ENCODE assay signal across 7 mouse cellular contexts in genomic region chr15:28021591-28022209, GRCm38 (mm10). TPM values are rescaled to one million over a fixed set of nuclear protein-coding genes. Genes with fewer than 3 reads are reported as not detected.
DNase-seq lines count a peak whose midpoint lies in the region; ATAC-seq lines count a peak whose summit lies in the region.

No protein-coding gene starts in this region.

- no peaks in the 10 kb centered on the region for H3K27me3 ChIP-seq in neural tube, embryonic 11.5 days (ENCODE audit: control insufficient read depth, insufficient read depth, low read length)
- H3K27me3 ChIP-seq in forebrain, embryonic 16.5 days (replicated peaks; ENCODE audit: control insufficient read depth, insufficient read depth, low read length), result no peaks in the 10 kb centered on the region
- H3K27me3 ChIP-seq in kidney, embryonic 14.5 days (ENCODE audit: control insufficient read depth, insufficient read depth, low read length), result no peaks in the 10 kb centered on the region
- no peaks in the 10 kb centered on the region for H3K27me3 ChIP-seq in splenic B cell, adult 2 months (ENCODE audit: control insufficient read depth, insufficient read depth, low read length, poor library complexity, severe bottlenecking)

- no peaks in the 10 kb centered on the region for H3K9me3 ChIP-seq in neural tube, embryonic 11.5 days (ENCODE audit: control insufficient read depth, low read length)
- H3K9me3 ChIP-seq in forebrain, embryonic 16.5 days (ENCODE audit: control insufficient read depth, low read length), result no peaks in the 10 kb centered on the region
- no peaks in the 10 kb centered on the region for H3K9me3 ChIP-seq in kidney, embryonic 14.5 days (ENCODE audit: control insufficient read depth, low read length)

- peak; percentile 31 for DNase-seq in neural tube, embryonic 11.5 days (ENCODE audit: low spot score)
- DNase-seq in neural tube, embryonic 10.5 days (ENCODE audit: extremely low spot score, low spot score), result no peak
- peak; percentile 11 for DNase-seq in splenic B cell, adult 2 months (ENCODE audit: low read depth, low spot score)
- DNase-seq in cerebellum, postnatal 4 days (ENCODE audit: low spot score in 2 of 2), result no peak
- DNase-seq in layer of hippocampus, postnatal 36 days, result no peak

- H3K4me2 ChIP-seq in neural tube, embryonic 11.5 days (ENCODE audit: low read depth), result peak overlapping the region; percentile 27
- H3K4me2 ChIP-seq in forebrain, embryonic 16.5 days (ENCODE audit: low read length), result peak overlapping the region; percentile 22
- H3K4me2 ChIP-seq in kidney, embryonic 14.5 days (replicated peaks; ENCODE audit: low read depth, low read length), result peak overlapping the region; percentile 25; the same call in 1 of the 2 replicates

- ATAC-seq in neural tube, embryonic 11.5 days (ENCODE audit: insufficient read depth, low FRiP score, low TSS enrichment), result no peak
- ATAC-seq in forebrain, embryonic 16.5 days, result no peak
- ATAC-seq in kidney, embryonic 14.5 days (ENCODE audit: low FRiP score, low TSS enrichment), result no peak

- no peak overlapping the region for H3K4me3 ChIP-seq in neural tube, embryonic 11.5 days (ENCODE audit: low read depth, low read length)
- peak overlapping the region; percentile 19 for H3K4me3 ChIP-seq in forebrain, embryonic 16.5 days (replicated peaks; ENCODE audit: low read length)
- H3K4me3 ChIP-seq in kidney, embryonic 14.5 days (ENCODE audit: low read length), result no peak overlapping the region

- 5% methylated on average over 15 of the region's 15 CpGs for WGBS in neural tube, embryonic 11.5 days
- WGBS in forebrain, embryonic 16.5 days, result 13% methylated on average over 15 of the region's 15 CpGs
- 7% methylated on average over 15 of the region's 15 CpGs for WGBS in kidney, embryonic 14.5 days

- no peak overlapping the region for H3K9ac ChIP-seq in neural tube, embryonic 11.5 days (ENCODE audit: low read length)
- H3K9ac ChIP-seq in forebrain, embryonic 16.5 days (replicated peaks; ENCODE audit: low read depth, low read length), result peak overlapping the region; percentile 38
- peak overlapping the region; percentile 40; the same call in 1 of the 2 replicates for H3K9ac ChIP-seq in kidney, embryonic 14.5 days (ENCODE audit: low read depth, low read length)

- peaks cover 24% of the 10 kb centered on the region for H3K4me1 ChIP-seq in neural tube, embryonic 11.5 days (ENCODE audit: control insufficient read depth, insufficient read depth, low read length)
- peaks cover 47% of the 10 kb centered on the region for H3K4me1 ChIP-seq in forebrain, embryonic 16.5 days (replicated peaks; ENCODE audit: control insufficient read depth, insufficient read depth, low read length)
- peaks cover 40% of the 10 kb centered on the region for H3K4me1 ChIP-seq in kidney, embryonic 14.5 days (ENCODE audit: control insufficient read depth, insufficient read depth, low read length)

- no peak overlapping the region for H3K27ac ChIP-seq in neural tube, embryonic 11.5 days (ENCODE audit: low read depth, low read length)
- H3K27ac ChIP-seq in forebrain, embryonic 16.5 days (ENCODE audit: low read length), result no peak overlapping the region
- H3K27ac ChIP-seq in kidney, embryonic 14.5 days (ENCODE audit: low read depth, low read length), result no peak overlapping the region

- H3K36me3 ChIP-seq in neural tube, embryonic 11.5 days (ENCODE audit: control insufficient read depth, insufficient read depth, low read length), result no peaks in the 10 kb centered on the region
- no peaks in the 10 kb centered on the region for H3K36me3 ChIP-seq in forebrain, embryonic 16.5 days (ENCODE audit: control insufficient read depth, insufficient read depth)
- no peaks in the 10 kb centered on the region for H3K36me3 ChIP-seq in kidney, embryonic 14.5 days (ENCODE audit: control insufficient read depth, insufficient read depth, low read length)
- no peaks in the 10 kb centered on the region for H3K36me3 ChIP-seq in splenic B cell, adult 2 months (ENCODE audit: control insufficient read depth, insufficient read depth, low read length, poor library complexity, severe bottlenecking)

RNA-seq across cellular contexts. Expression of gene Trio, which starts 3.9 kb away (rescaled TPM):
- polyA plus RNA-seq in neural tube, embryonic 11.5 days (2014; fragmentation: Nextera tagmentation; extraction: Ambion mirVana), result 31.2 and 35.2 TPM in 2 replicates
- 40.8 and 42.6 TPM in 2 replicates for polyA plus RNA-seq in forebrain, embryonic 16.5 days (2015; fragmentation: Nextera tagmentation; extraction: Ambion mirVana)
- polyA plus RNA-seq in kidney, embryonic 14.5 days (2014; fragmentation: Nextera tagmentation; extraction: Ambion mirVana), result 37.8 and 42.1 TPM in 2 replicates
- total RNA-seq in layer of hippocampus, postnatal 36 days (2021), result 100 to 1,000 TPM; 266 to 349 TPM

Comparison
In these comparisons a context has a peak if more than half of its experiments do, and no peak if none do; other contexts are left out.
1. DNase-seq: peak in neural tube, embryonic 11.5 days (single experiment) and splenic B cell, adult 2 months (single experiment); none in neural tube, embryonic 10.5 days (single experiment), cerebellum, postnatal 4 days (0 of 2) and layer of hippocampus, postnatal 36 days (0 of 2).
2. Peak in every context shown above with its lines, with median percentiles within 50 percentile points of each other: H3K4me2 ChIP-seq.